Mouse (Mus musculus) embryo, embryonic 10.5 days (tissue): Measurements from ENCODE around the gene Capns1.
"Not testable (repeated sequence)": the region's sequence is repeated elsewhere in the genome, so short reads cannot be mapped to it uniquely, and the experiment has no call there.

Experiments
- DNase-seq: peaks from one replicate; pipeline ENCODE4 v3.0.0-alpha.2; 2015; ENCODE audit warnings: low spot score

The Capns1 gene

GRCm38 (mm10) chr7:30202895-30203690, 4.5 kb upstream of the Capns1 start:
- DNase-seq: no peak

GRCm38 (mm10) chr7:30200661-30201060, 2.0 kb upstream of the Capns1 start:
- not testable (repeated sequence) for DNase-seq

GRCm38 (mm10) chr7:30200200-30200599, 1.6 kb upstream of the Capns1 start:
- no peak for DNase-seq

GRCm38 (mm10) chr7:30199498-30200139, 1.0 kb upstream of the Capns1 start:
- no peak for DNase-seq

GRCm38 (mm10) chr7:30197592-30198129, 950 bp downstream of the Capns1 start:
- DNase-seq: no peak

- DNase-seq: no peak
These were observed 2.4 kb downstream of the Capns1 start for GRCm38 (mm10) chr7:30196171-30196570.

GRCm38 (mm10) chr7:30195461-30195860, 3.1 kb downstream of the Capns1 start:
- no peak for DNase-seq

GRCm38 (mm10) chr7:30194884-30195283, 3.7 kb downstream of the Capns1 start:
- DNase-seq: peak; percentile 97

- peak; percentile 60 for DNase-seq
These were observed 4.3 kb downstream of the Capns1 start for GRCm38 (mm10) chr7:30194101-30194831.

- peak; percentile 87 for DNase-seq
These were observed 5.0 kb downstream of the Capns1 start for GRCm38 (mm10) chr7:30193581-30194100.

- peak; percentile 49 for DNase-seq
These were observed 5.6 kb downstream of the Capns1 start for GRCm38 (mm10) chr7:30193013-30193412.

- DNase-seq: no peak
These were observed 6.5 kb downstream of the Capns1 start for GRCm38 (mm10) chr7:30192088-30192487.

- no peak for DNase-seq
These were observed 9.5 kb downstream of the Capns1 start for GRCm38 (mm10) chr7:30189116-30189491.

- no peak for DNase-seq
These were observed 10.1 kb downstream of the Capns1 start for GRCm38 (mm10) chr7:30188344-30189115.

GRCm38 (mm10) chr7:30184641-30185348, 13.8 kb downstream of the Capns1 start:
- DNase-seq: no peak

- peak; percentile 91 for DNase-seq
These were observed 14.7 kb downstream of the Capns1 start, which contains the start of gene Cox7a1 for GRCm38 (mm10) chr7:30183879-30184289. TSS of gene Cox7a1 (plus strand) at chr7:30184144.

- DNase-seq: not testable (repeated sequence)
These were observed 15.4 kb downstream of the Capns1 start for GRCm38 (mm10) chr7:30183189-30183588.

- not testable (repeated sequence) for DNase-seq
These were observed 16.7 kb downstream of the Capns1 start for GRCm38 (mm10) chr7:30181929-30182328.

- peak; percentile 89 for DNase-seq
These were observed 17.3 kb downstream of the Capns1 start for GRCm38 (mm10) chr7:30181308-30181707.

- DNase-seq: no peak
These were observed 20.4 kb downstream of the Capns1 start for GRCm38 (mm10) chr7:30178256-30178655.

GRCm38 (mm10) chr7:30176474-30176873, 22.1 kb downstream of the Capns1 start:
- DNase-seq: no peak
